Mouse (Mus musculus) olfactory bulb, adult 2 months (tissue): ENCODE measurements around the gene Tent4b. TPM values are rescaled to one million over a fixed set of nuclear protein-coding genes. Genes with fewer than 3 reads are reported as not detected.

ENCODE experiments used
- H3K27ac ChIP-seq: fragments of 200-500 bp; 2 replicates; pipeline ENCODE4 v1.5.1; 2012; ENCODE audit warnings: low read depth, low read length; ENCODE audit not compliant: insufficient read depth
- H3K4me1 ChIP-seq: fragments of 200-500 bp; 2 replicates; pipeline ENCODE4 v1.6.1; 2012; ENCODE audit warnings: low read length; ENCODE audit not compliant: control insufficient read depth, insufficient read depth
- H3K4me3 ChIP-seq: fragments of 200-500 bp; 2 replicates; pipeline ENCODE4 v1.5.1; 2012; ENCODE audit warnings: mild to moderate bottlenecking, low read depth, low read length, moderate library complexity; ENCODE audit not compliant: insufficient read depth
- CTCF ChIP-seq: fragments of 200-500 bp; IDR thresholded peaks from 2 replicates; pipeline ENCODE4 v1.5.1; 2012; ENCODE audit warnings: low read depth, mild to moderate bottlenecking, low read length, moderate library complexity; ENCODE audit not compliant: insufficient read depth
- POLR2A ChIP-seq: fragments of 200-500 bp; IDR thresholded peaks from 2 replicates; pipeline ENCODE4 v1.6.1; 2012; ENCODE audit warnings: mild to moderate bottlenecking, low read depth, low read length, moderate library complexity; ENCODE audit not compliant: insufficient read depth
- WGBS: fragments of 180-500 bp; shearing (Covaris S2); methylation state at CpG from one replicate; pipeline ENCODE4 v1.1.7; 2018; 5-methylcytosine and 5-hydroxymethylcytosine counted together
- polyA plus RNA-seq: library from polyadenylated mRNA; stranded (reverse); fragments of >200 nt; gene quantifications from 2 replicates; pipeline ENCODE4 v1.2.4, GENCODE M21; 2012; ENCODE audit warnings: low replicate concordance; ENCODE audit not compliant: missing spikeins, insufficient read depth, insufficient read length

Gene Tent4b
- polyA plus RNA-seq: not detected in 2 replicates

DNA sequence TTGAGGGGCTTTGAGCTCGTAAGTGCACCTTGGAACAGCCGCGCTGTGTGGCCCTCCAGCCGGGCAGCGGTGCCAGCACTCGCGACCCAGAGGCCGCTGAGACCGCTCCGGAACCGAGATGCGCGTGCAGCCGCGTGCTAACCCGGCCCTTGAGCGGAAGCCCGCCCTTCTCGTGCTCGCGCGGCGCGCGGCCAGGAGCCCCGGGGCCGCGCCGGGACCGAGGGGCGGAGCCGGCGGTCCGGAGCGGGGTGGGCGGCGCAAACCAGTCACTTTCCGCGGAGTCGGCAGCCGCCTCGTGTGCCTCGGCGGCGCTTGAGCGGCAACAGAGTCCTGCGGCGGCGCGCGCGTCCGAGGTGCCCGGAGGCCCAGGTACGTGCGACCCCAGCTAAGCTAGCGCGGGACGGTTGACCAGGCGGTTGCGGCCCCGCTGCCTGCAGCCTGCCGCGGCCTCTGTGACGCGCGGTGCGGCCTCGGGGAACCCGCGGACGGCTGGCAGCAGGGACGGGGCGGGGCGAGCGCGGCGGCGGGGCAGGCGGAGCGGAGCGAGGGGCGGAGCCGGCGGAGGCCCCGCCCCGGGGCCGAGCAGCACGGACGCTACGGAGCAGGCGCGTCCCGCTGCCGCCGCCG, at the start of gene Tent4b:
Tent4b (plus strand) TSS at position 269 of the 627 bp plus-strand sequence.
- WGBS: 2% methylated on average over 97 of the region's 97 CpGs

DNA sequence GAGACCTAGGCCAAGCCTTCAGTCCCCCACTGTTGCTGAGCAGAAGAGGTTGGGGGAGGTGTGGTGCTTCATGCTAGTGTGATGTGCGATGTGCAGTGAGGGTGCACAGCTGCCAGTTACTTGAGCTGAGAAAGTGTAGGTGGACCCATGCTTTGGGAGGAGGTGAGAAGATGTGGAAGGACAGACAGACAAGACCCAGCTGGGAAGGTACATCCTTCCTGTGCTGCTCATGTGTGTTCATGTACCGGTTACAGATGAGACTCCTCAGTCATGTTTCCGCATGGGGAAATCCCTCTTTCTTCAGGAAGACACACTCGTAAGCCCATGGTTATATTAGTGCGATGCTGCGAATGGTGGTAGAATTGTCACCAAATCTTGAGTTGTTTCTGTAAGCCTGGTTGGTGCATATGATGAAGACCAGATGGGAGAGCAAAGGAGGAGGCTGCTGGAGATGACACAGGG, 48.1 kb upstream of the Tent4b start:
- TF ChIP-seq POLR2A (no peak), CTCF (no peak)
- Histone ChIP-seq H3K4me1 (no peaks in the 10 kb centered on the region), H3K4me3 (no peak overlapping the region), H3K27ac (no peak overlapping the region)
- WGBS: 96% methylated on average over 6 of the region's 6 CpGs

More for the DNA sequence above, at the start of gene Tent4b:
- Histone ChIP-seq H3K4me3 (peak within 1 kb of the TSS; percentile 100), H3K4me1 (no peaks in the 10 kb centered on the region), H3K27ac (peak within 1 kb of the TSS; percentile 98)
- TF ChIP-seq CTCF: 0 out of 2 replicates have a peak, but pooled peaks have one; percentile 10
- peak; percentile 96 for TF ChIP-seq POLR2A

DNA sequence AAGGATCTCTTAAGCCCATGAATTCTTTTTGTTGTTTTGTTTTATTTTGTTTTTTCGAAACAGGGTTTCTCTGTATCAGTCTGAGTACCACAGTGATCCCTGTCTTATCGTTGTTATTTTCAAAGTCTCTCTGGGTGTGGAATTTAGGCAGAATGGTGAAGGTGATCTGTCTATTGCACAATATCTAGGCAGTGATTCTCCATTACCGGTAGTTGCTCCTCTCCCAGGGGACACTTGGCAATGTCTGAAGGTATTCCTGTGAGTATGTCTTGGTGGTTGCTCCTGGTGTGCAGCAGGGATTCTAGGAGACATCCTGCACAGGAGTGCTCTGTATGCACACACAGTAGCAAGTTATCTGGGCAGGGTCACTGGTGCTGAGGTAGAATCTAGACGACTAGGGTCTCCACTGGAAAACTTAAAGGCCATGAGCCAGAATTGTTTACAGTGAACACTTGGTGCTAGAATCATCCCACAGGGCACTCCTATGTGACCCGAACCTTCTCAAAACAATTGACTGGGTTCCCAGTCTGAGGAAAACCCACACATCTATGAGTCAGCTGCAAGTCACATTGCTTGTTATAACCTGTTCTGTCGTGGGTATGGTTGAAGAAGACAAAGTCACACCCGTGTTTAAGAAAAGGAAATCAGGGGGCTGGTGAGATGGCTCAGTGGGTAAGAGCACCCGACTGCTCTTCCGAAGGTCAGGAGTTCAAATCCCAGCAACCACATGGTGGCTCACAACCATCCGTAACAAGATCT, 38.6 kb upstream of the Tent4b start:
- Histone ChIP-seq H3K4me1 (no peaks in the 10 kb centered on the region), H3K4me3 (no peak overlapping the region), H3K27ac (no peak overlapping the region)
- 69% methylated on average over 10 of the region's 10 CpGs for WGBS
- TF ChIP-seq CTCF: no peak
- no peak for TF ChIP-seq POLR2A

DNA sequence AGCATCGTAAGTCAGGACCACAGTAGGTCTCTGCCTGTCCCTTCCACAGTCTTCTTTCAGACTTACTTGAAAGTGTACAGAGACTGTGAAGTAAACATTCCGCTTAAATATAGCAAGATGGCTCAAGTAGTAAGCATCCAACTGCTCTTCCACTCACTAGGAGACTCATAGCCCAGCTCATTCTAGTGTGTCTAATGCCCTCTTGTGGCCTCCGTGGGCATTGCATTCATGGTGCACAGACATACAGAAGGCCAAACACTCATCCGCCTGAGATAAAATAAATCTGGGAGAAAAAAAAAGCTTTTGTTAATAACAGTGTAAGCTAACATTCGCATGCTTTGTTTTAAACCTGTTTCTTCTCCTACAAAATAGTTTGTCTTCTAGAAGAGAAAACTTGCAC, 37.6 kb upstream of the Tent4b start:
- no peaks in the 10 kb centered on the region for H3K4me1 ChIP-seq
- TF ChIP-seq POLR2A: no peak
- TF ChIP-seq CTCF: no peak
- H3K27ac ChIP-seq: no peak overlapping the region
- no peak overlapping the region for H3K4me3 ChIP-seq
- WGBS: 71% methylated on average over 5 of the region's 5 CpGs

DNA sequence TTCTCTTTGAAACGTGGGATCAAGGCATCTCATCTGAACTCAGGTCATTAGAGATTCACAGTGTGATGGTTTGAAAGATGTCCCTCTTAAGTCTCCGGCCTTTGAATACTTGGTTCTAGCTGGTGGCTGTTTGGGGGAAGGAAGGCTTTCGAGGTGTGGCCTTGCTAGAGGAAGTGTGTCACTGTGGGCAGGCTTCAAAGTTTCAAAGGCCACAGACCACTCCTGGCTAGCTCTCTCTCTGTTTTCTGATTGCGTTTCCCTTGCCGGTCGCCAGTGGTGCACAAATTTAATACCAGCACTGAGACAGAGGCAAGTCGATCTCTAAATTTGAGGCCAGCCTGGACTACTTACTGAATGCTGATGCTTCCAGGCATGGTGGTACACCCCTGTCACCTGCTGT, 23.7 kb upstream of the Tent4b start:
- 90% methylated on average over 7 of the region's 7 CpGs for WGBS
- no peak overlapping the region for H3K4me3 ChIP-seq
- H3K4me1 ChIP-seq: no peaks in the 10 kb centered on the region
- no peak overlapping the region for H3K27ac ChIP-seq
- no peak for TF ChIP-seq POLR2A
- TF ChIP-seq CTCF: no peak

DNA sequence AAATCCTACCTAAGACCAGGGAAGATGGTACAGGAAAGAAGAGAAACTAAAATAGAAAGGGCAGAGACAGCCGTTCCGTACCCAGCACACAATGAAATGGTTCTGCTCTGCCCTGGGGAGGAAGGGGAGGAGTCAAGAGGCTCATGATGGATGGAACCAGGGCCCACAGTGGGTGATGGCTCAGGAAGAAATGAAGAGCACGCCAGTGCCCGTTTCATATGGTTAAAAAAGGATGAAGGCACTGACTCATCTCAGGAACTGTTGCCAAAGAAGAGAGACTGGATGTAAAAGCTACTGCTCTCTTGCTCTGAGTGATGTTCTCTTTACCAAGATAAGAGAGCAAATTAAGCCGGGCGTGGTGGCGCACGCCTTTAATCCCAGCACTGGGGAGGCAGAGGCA, 21.7 kb upstream of the Tent4b start:
- H3K27ac ChIP-seq: no peak overlapping the region
- 79% methylated on average over 8 of the region's 8 CpGs for WGBS
- no peak overlapping the region for H3K4me3 ChIP-seq
- TF ChIP-seq POLR2A (no peak), CTCF (no peak)
- H3K4me1 ChIP-seq: no peaks in the 10 kb centered on the region

DNA sequence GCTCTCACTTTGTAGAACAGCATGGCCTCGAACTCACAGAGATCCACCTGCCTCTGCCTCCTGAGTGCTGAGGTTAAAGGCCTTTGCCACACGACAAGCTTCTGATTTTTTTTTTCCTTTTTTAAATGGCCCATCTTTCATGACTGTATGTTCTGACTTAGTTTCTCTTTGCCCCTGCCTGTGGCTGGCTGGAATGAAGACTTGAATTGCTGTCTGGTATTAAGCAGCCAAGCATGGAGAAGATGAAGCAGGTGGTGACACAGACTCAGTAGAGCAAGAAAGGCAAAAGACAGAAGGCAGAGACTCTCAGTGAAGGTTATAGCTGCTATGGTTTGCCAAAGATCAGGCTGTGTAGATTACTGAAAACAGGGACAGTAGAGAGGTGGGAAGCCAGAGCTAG, 15.9 kb upstream of the Tent4b start:
- H3K27ac ChIP-seq: no peak overlapping the region
- no peak overlapping the region for H3K4me3 ChIP-seq
- no peaks in the 10 kb centered on the region for H3K4me1 ChIP-seq
- no peak for TF ChIP-seq CTCF
- no peak for TF ChIP-seq POLR2A
- 82% methylated on average over 2 of the region's 2 CpGs for WGBS

DNA sequence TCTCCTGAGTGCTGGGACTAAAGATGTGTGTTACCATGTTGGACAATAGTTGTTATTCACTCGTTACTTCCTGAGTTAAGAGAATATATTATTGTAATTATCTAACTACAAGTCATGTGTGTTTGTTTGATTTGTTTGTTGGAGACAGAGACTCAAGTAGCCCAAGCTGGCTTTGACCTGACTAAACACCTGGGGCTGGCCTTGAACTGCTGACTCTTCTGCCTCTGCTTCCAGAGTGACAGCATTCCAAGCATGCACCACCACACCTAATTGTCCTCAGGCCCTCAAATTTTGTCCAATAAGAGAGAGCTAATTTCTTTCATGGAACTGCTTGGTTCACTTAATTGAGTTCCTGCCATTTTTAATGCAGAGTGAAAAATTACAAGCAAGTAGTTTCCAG, 14.1 kb upstream of the Tent4b start:
- no peak for TF ChIP-seq CTCF
- no peak for TF ChIP-seq POLR2A
- Histone ChIP-seq H3K27ac (no peak overlapping the region), H3K4me1 (no peaks in the 10 kb centered on the region), H3K4me3 (no peak overlapping the region)
- 88% methylated on average over 1 of the region's 1 CpGs for WGBS

DNA sequence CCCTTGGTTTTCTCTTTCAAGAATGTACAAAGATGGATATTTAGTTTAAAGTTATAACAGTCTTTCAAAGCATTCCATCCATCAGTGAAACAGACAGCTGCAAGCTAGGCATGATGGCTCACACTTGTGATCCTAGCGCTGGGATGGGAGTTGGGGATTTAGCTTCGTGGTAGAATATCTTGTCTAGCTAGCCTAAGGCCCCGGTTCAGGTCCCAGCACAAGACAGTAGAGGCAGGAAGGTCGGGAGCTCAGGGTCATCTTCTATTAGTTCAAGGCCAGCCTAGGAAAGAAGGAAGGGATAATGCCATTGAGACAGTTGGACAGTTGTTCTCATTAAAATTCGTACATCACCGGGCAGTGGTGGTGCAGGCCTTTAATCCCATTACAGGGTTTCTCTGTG, 13.3 kb upstream of the Tent4b start:
- Histone ChIP-seq H3K4me3 (no peak overlapping the region), H3K27ac (no peak overlapping the region), H3K4me1 (no peaks in the 10 kb centered on the region)
- TF ChIP-seq POLR2A (no peak), CTCF (no peak)
- WGBS: 88% methylated on average over 6 of the region's 6 CpGs
